Mouse (Mus musculus) hindbrain, embryonic 11.5 days (tissue): ENCODE data around the gene Tef. TPM values are rescaled to one million over a fixed set of nuclear protein-coding genes. Genes with fewer than 3 reads are reported as not detected.

Experiments used
- ATAC-seq: fragments of 200-750 bp; cut with Nextera tagmentation; 2 replicates; pipeline ENCODE4 v1.8.0; 2017; ENCODE audit warnings: mild to moderate bottlenecking, moderate TSS enrichment, moderate library complexity; ENCODE audit not compliant: low FRiP score
- DNase-seq: peaks from one replicate; pipeline ENCODE4 v3.0.0-alpha.2; 2015; ENCODE audit warnings: low spot score
- H3K27ac ChIP-seq: fragments of 300-500 bp; sonication (generic); 2 replicates; pipeline ENCODE4 v1.5.1; 2014; ENCODE audit warnings: mild to moderate bottlenecking, low read depth, low read length
- H3K27me3 ChIP-seq: fragments of 300-500 bp; sonication (generic); 2 replicates; pipeline ENCODE4 v1.6.1; 2014; ENCODE audit warnings: mild to moderate bottlenecking, low read length, moderate library complexity, mixed read lengths; ENCODE audit not compliant: control insufficient read depth, insufficient read depth
- H3K36me3 ChIP-seq: fragments of 300-500 bp; sonication (generic); 2 replicates; pipeline ENCODE4 v1.6.1; 2014; ENCODE audit warnings: mild to moderate bottlenecking, low read length, moderate library complexity, mixed read lengths; ENCODE audit not compliant: control insufficient read depth, insufficient read depth
- H3K4me1 ChIP-seq: fragments of 300-500 bp; sonication (generic); replicated peaks from 2 replicates; pipeline ENCODE4 v1.6.1; 2014; ENCODE audit warnings: low read length, mixed read lengths; ENCODE audit not compliant: control insufficient read depth, insufficient read depth
- H3K4me2 ChIP-seq: fragments of 300-500 bp; sonication (generic); replicated peaks from 2 replicates; pipeline ENCODE4 v1.6.1; 2014; ENCODE audit warnings: mild to moderate bottlenecking, low read depth, low read length
- H3K4me3 ChIP-seq: fragments of 300-500 bp; sonication (generic); 2 replicates; pipeline ENCODE4 v1.5.1; 2014; ENCODE audit warnings: low read depth, low read length
- H3K9ac ChIP-seq: fragments of 300-500 bp; sonication (generic); 2 replicates; pipeline ENCODE4 v1.6.1; 2014; ENCODE audit warnings: low read depth, low read length
- H3K9me3 ChIP-seq: fragments of 300-500 bp; sonication (generic); 2 replicates; pipeline ENCODE4 v1.6.1; 2016; ENCODE audit warnings: low read length; ENCODE audit not compliant: control insufficient read depth
- WGBS: fragments of 180-500 bp; shearing (Covaris S2); extraction: QIAGEN DNeasy Blood & Tissue Kit; methylation state at CpG from one replicate; pipeline ENCODE4 v1.1.7; 2014; 5-methylcytosine and 5-hydroxymethylcytosine counted together
- polyA plus RNA-seq: library from polyadenylated mRNA; unstranded; fragments of >200 nt; fragmentation: Nextera tagmentation; extraction: Ambion mirVana; gene quantifications from 2 replicates; pipeline ENCODE4 v1.2.1, GENCODE M21; 2014

Tef gene
- polyA plus RNA-seq, 1 experiment from 2014 or later = 12.4 TPM

- no peak overlapping the region for H3K4me2 ChIP-seq
- no peaks in the 10 kb centered on the region for H3K4me1 ChIP-seq
- DNase-seq (no peak), ATAC-seq (no peak)
- WGBS = 96% methylated on average over 8 of the region's 8 CpGs
- no peak overlapping the region for H3K4me3 ChIP-seq
- peaks cover 16% of the 10 kb centered on the region for H3K36me3 ChIP-seq
- H3K9ac ChIP-seq = no peak overlapping the region
- H3K27ac ChIP-seq = no peak overlapping the region
- no peaks in the 10 kb centered on the region for H3K27me3 ChIP-seq
- no peaks in the 10 kb centered on the region for H3K9me3 ChIP-seq
These were observed 16.5 kb upstream of the Tef start for GRCm38 (mm10) chr15:81785701-81786100.

GRCm38 (mm10) chr15:81787525-81787924 is 14.7 kb upstream of the Tef start:
- Histone ChIP-seq H3K4me3 (no peak overlapping the region), H3K27ac (no peak overlapping the region), H3K36me3 (peaks cover 10% of the 10 kb centered on the region), H3K4me2 (no peak overlapping the region), H3K9me3 (no peaks in the 10 kb centered on the region), H3K27me3 (no peaks in the 10 kb centered on the region), H3K4me1 (no peaks in the 10 kb centered on the region), H3K9ac (no peak overlapping the region)
- WGBS = 96% methylated on average over 13 of the region's 13 CpGs
- ATAC-seq (no peak), DNase-seq (no peak)

- H3K4me3 ChIP-seq = no peak overlapping the region
- no peak for DNase-seq
- no peak for ATAC-seq
- 92% methylated on average over 9 of the region's 9 CpGs for WGBS
- no peaks in the 10 kb centered on the region for H3K4me1 ChIP-seq
- H3K9me3 ChIP-seq = no peaks in the 10 kb centered on the region
- no peak overlapping the region for H3K27ac ChIP-seq
- no peaks in the 10 kb centered on the region for H3K27me3 ChIP-seq
- H3K4me2 ChIP-seq = no peak overlapping the region
- H3K9ac ChIP-seq = no peak overlapping the region
- 0 out of 2 replicates have a peak, but pooled peaks cover 8% of the 10 kb centered on the region for H3K36me3 ChIP-seq
These were observed 9.8 kb upstream of the Tef start for GRCm38 (mm10) chr15:81792444-81792843.

- peak; percentile 39 for DNase-seq
These were observed 6.0 kb upstream of the Tef start for GRCm38 (mm10) chr15:81796228-81796627.

GRCm38 (mm10) chr15:81797861-81798260 is 4.4 kb upstream of the Tef start:
- ATAC-seq (no peak), DNase-seq (no peak)
- no peak overlapping the region for H3K4me2 ChIP-seq
- H3K27me3 ChIP-seq = no peaks in the 10 kb centered on the region
- no peak overlapping the region for H3K4me3 ChIP-seq
- WGBS = 93% methylated on average over 6 of the region's 6 CpGs
- H3K9ac ChIP-seq = no peak overlapping the region
- no peaks in the 10 kb centered on the region for H3K9me3 ChIP-seq
- H3K27ac ChIP-seq = no peak overlapping the region
- peaks cover 3% of the 10 kb centered on the region; the same call in 1 of the 2 replicates for H3K4me1 ChIP-seq
- H3K36me3 ChIP-seq = 0 out of 2 replicates have a peak, but pooled peaks cover 5% of the 10 kb centered on the region

More at GRCm38 (mm10) chr15:81796228-81796627, 6.0 kb upstream of the Tef start:
- no peaks in the 10 kb centered on the region for H3K9me3 ChIP-seq
- ATAC-seq = no peak
- no peaks in the 10 kb centered on the region for H3K4me1 ChIP-seq
- H3K27me3 ChIP-seq = no peaks in the 10 kb centered on the region
- H3K9ac ChIP-seq = no peak overlapping the region
- H3K36me3 ChIP-seq = 0 out of 2 replicates have a peak, but pooled peaks cover 6% of the 10 kb centered on the region
- no peak overlapping the region for H3K27ac ChIP-seq
- WGBS = 80% methylated on average over 3 of the region's 3 CpGs
- H3K4me2 ChIP-seq = no peak overlapping the region
- no peak overlapping the region for H3K4me3 ChIP-seq

- no peak overlapping the region for H3K4me2 ChIP-seq
- 92% methylated on average over 4 of the region's 4 CpGs for WGBS
- ATAC-seq = no peak
- H3K36me3 ChIP-seq = 0 out of 2 replicates have a peak, but pooled peaks cover 3% of the 10 kb centered on the region
- H3K9me3 ChIP-seq = no peaks in the 10 kb centered on the region
- H3K27ac ChIP-seq = no peak overlapping the region
- no peak overlapping the region for H3K4me3 ChIP-seq
- peaks cover 5% of the 10 kb centered on the region; the same call in 1 of the 2 replicates for H3K4me1 ChIP-seq
- no peak overlapping the region for H3K9ac ChIP-seq
- no peak for DNase-seq
- no peaks in the 10 kb centered on the region for H3K27me3 ChIP-seq
These were observed 3.8 kb upstream of the Tef start for GRCm38 (mm10) chr15:81798421-81798820.

- Histone ChIP-seq H3K9ac (no peak overlapping the region), H3K9me3 (no peaks in the 10 kb centered on the region), H3K27me3 (no peaks in the 10 kb centered on the region), H3K27ac (no peak overlapping the region), H3K4me3 (no peak overlapping the region), H3K4me1 (peaks cover 5% of the 10 kb centered on the region; the same call in 1 of the 2 replicates), H3K36me3 (no peaks in the 10 kb centered on the region), H3K4me2 (no peak overlapping the region)
- no peak for ATAC-seq
- no peak for DNase-seq
- 81% methylated on average over 3 of the region's 3 CpGs for WGBS
These were observed 1.8 kb upstream of the Tef start for GRCm38 (mm10) chr15:81800391-81800790.

GRCm38 (mm10) chr15:81802941-81803351 is 725 bp downstream of the Tef start:
- Histone ChIP-seq H3K27ac (no peak overlapping the region), H3K4me1 (peaks cover 5% of the 10 kb centered on the region; the same call in 1 of the 2 replicates), H3K9ac (no peak overlapping the region), H3K27me3 (no peaks in the 10 kb centered on the region), H3K9me3 (no peaks in the 10 kb centered on the region), H3K4me3 (0 out of 2 replicates have a peak overlapping the region, but pooled peaks have one; percentile 12), H3K4me2 (peak overlapping the region; percentile 33), H3K36me3 (no peaks in the 10 kb centered on the region)
- ATAC-seq (no peak; the same call in 1 of the 2 replicates), DNase-seq (no peak)
- WGBS = 14% methylated on average over 8 of the region's 8 CpGs

GRCm38 (mm10) chr15:81803425-81803951 is 1.3 kb downstream of the Tef start:
- Histone ChIP-seq H3K9ac (no peak overlapping the region), H3K4me2 (no peak overlapping the region), H3K36me3 (no peaks in the 10 kb centered on the region), H3K27ac (no peak overlapping the region), H3K4me3 (no peak overlapping the region), H3K27me3 (no peaks in the 10 kb centered on the region), H3K4me1 (peaks cover 5% of the 10 kb centered on the region; the same call in 1 of the 2 replicates), H3K9me3 (no peaks in the 10 kb centered on the region)
- ATAC-seq (no peak), DNase-seq (no peak)
- 68% methylated on average over 4 of the region's 4 CpGs for WGBS
